Mouse (Mus musculus) limb, embryonic 14.5 days (tissue): Measurements from ENCODE around the gene Napa. TPM values are rescaled to one million over a fixed set of nuclear protein-coding genes. Genes with fewer than 3 reads are reported as not detected.

Experiments used
- ATAC-seq: fragments of 200-750 bp; cut with Nextera tagmentation; 2 replicates; pipeline ENCODE4 v1.8.0; 2017; ENCODE audit warnings: low read depth, moderate number of reproducible peaks, moderate TSS enrichment; ENCODE audit not compliant: low FRiP score
- DNase-seq: peaks from one replicate; pipeline ENCODE4 v3.0.0-alpha.2; 2015; ENCODE audit warnings: low spot score
- H3K27ac ChIP-seq: fragments of 300-500 bp; sonication (generic); replicated peaks from 2 replicates; pipeline ENCODE4 v1.5.1; 2014; ENCODE audit warnings: low read depth, mild to moderate bottlenecking, low read length, moderate library complexity, mixed read lengths
- H3K27me3 ChIP-seq: fragments of 300-500 bp; sonication (generic); 2 replicates; pipeline ENCODE4 v1.6.1; 2014; ENCODE audit warnings: low read length, mixed read lengths; ENCODE audit not compliant: control insufficient read depth, insufficient read depth
- H3K36me3 ChIP-seq: fragments of 300-500 bp; sonication (generic); 2 replicates; pipeline ENCODE4 v1.6.1; 2014; ENCODE audit warnings: mild to moderate bottlenecking, low read length, moderate library complexity, mixed read lengths; ENCODE audit not compliant: control insufficient read depth, insufficient read depth
- H3K4me1 ChIP-seq: fragments of 300-500 bp; sonication (generic); 2 replicates; pipeline ENCODE4 v1.6.1; 2014; ENCODE audit warnings: antibody characterized with exemption, low read length, mixed read lengths; ENCODE audit not compliant: control insufficient read depth, insufficient read depth
- H3K4me2 ChIP-seq: fragments of 300-500 bp; sonication (generic); replicated peaks from 2 replicates; pipeline ENCODE4 v1.6.1; 2014; ENCODE audit warnings: low read depth, mild to moderate bottlenecking, low read length, moderate library complexity; ENCODE audit not compliant: severe bottlenecking
- H3K4me3 ChIP-seq: fragments of 300-500 bp; sonication (generic); replicated peaks from 2 replicates; pipeline ENCODE4 v1.5.1; 2014; ENCODE audit warnings: low read length
- H3K9ac ChIP-seq: fragments of 300-500 bp; sonication (generic); 2 replicates; pipeline ENCODE4 v1.6.1; 2014; ENCODE audit warnings: mild to moderate bottlenecking, low read depth, low read length, moderate library complexity; ENCODE audit not compliant: severe bottlenecking
- H3K9me3 ChIP-seq: fragments of 300-500 bp; sonication (generic); 2 replicates; pipeline ENCODE4 v1.6.1; 2016; ENCODE audit warnings: low read length; ENCODE audit not compliant: control insufficient read depth
- POLR2A ChIP-seq: fragments of 200-500 bp; IDR thresholded peaks from 2 replicates; pipeline ENCODE4 v1.8.0; 2012; ENCODE audit warnings: inconsistent platforms, mild to moderate bottlenecking, moderate library complexity, borderline replicate concordance; ENCODE audit not compliant: insufficient read depth, insufficient read length; ENCODE audit errors: extremely low read depth
- WGBS: fragments of 180-500 bp; shearing (Covaris S2); extraction: QIAGEN DNeasy Blood & Tissue Kit; methylation state at CpG from one replicate; pipeline ENCODE4 v1.1.7; 2014; 5-methylcytosine and 5-hydroxymethylcytosine counted together
- polyA plus RNA-seq, 2 experiments: library from polyadenylated mRNA; depleted of rRNA in 1 of 2; stranded (reverse) in 1 of 2; unstranded in 1 of 2; fragments of >200 nt; fragmentation: Nextera tagmentation in 1 of 2; extraction: Ambion mirVana in 1 of 2; gene quantifications; 2 replicates each; pipeline versions ENCODE4 v1.2.1 to v1.2.3; 2012 to 2014

The Napa gene
- polyA plus RNA-seq, 2 experiments, result 206 to 212 TPM

DNA sequence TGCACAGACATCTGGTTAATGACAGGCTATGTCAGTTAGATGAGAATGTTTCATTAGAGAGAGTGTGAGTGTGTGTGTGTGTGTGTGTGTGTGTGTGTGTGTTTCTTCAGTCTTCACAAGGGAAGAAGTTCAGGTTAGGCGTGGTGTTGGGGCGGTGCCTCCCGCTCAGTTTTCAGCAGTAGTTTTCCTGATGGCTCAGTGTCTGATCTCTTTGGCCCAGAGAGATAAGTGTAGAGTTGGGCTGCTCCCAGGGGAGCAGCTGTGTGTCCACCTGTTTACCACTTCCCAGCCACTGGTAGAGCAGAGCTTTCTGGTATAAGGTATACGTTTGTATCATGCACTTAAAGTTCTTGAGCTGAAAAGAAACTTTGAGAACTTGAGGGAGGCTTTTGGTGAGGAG is 1.6 kb downstream of the Napa start:
- Histone ChIP-seq H3K36me3 (peaks cover 22% of the 10 kb centered on the region), H3K4me1 (peaks cover 14% of the 10 kb centered on the region), H3K27me3 (no peaks in the 10 kb centered on the region), H3K9me3 (no peaks in the 10 kb centered on the region), H3K9ac (peak overlapping the region; percentile 96), H3K27ac (no peak overlapping the region), H3K4me2 (peak overlapping the region; percentile 71), H3K4me3 (peak overlapping the region; percentile 99)
- ATAC-seq, result no peak
- DNase-seq, result no peak
- no peak for TF ChIP-seq POLR2A
- WGBS, result 79% methylated on average over 4 of the region's 4 CpGs

DNA sequence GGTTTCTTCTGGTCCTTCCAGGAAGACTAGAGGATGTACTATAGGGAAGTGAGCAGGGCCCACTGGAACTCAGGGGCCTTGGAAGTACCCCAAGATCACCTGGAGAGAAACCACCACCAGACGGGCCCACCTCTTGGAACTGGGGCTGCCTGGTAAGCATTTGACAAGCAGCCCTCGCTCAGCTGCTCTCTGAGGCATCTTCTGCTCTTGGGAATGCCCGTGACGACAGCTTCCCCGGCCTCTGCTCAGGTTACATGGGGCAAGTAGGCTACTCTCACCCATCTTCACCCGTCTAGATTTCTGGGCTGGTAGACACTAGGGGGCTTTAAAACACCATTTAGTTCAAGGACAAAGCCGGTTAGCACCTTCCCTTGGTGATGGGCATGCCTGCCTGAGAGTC is 2.8 kb downstream of the Napa start:
- no peak for TF ChIP-seq POLR2A
- no peaks in the 10 kb centered on the region for H3K9me3 ChIP-seq
- H3K9ac ChIP-seq, result no peak overlapping the region
- ATAC-seq (no peak), DNase-seq (no peak)
- peaks cover 25% of the 10 kb centered on the region for H3K36me3 ChIP-seq
- H3K27ac ChIP-seq, result no peak overlapping the region
- 81% methylated on average over 7 of the region's 7 CpGs for WGBS
- no peak overlapping the region for H3K4me3 ChIP-seq
- H3K27me3 ChIP-seq, result no peaks in the 10 kb centered on the region
- H3K4me1 ChIP-seq, result peaks cover 14% of the 10 kb centered on the region
- H3K4me2 ChIP-seq, result no peak overlapping the region

DNA sequence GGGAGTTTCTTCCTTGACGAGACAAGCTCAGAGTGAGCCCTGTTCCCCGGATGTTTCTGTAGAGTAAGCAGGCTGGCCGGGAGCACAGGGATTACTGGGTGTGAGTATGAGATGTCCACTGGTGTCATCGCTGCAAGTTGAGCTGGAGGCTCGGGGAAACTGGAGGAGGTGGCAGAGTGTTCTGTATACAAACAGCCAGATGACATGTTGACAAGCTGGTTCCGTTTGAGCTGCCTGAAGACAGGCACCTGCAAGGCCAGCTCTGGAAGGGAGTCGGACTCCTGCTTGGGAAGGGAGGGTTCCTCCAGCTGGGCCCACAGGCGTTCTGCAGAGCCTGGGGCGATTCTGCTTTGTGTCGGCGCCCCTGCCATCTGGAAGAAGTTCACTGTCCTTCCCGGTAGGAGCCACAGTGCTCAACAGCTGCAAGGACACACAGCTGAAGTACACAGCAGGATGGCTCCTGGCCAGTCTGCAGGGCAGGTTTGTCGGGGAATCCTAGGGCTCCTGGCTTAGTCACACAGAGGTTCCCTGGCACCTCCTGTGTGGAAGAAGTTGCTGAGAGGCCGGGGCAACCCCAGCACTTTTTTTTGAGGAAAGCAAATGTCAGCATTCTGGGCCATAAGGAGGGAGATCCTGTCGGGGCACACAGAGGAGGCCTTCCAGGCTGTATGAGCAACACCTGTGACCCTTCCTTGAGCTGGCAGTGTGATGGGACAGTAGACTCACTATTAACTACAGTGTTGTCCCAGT is 3.6 kb downstream of the Napa start:
- Histone ChIP-seq H3K4me1 (peaks cover 14% of the 10 kb centered on the region), H3K4me2 (no peak overlapping the region), H3K4me3 (no peak overlapping the region), H3K9me3 (no peaks in the 10 kb centered on the region), H3K36me3 (peaks cover 26% of the 10 kb centered on the region), H3K27ac (no peak overlapping the region), H3K27me3 (no peaks in the 10 kb centered on the region), H3K9ac (no peak overlapping the region)
- DNase-seq, result no peak
- WGBS, result 77% methylated on average over 15 of the region's 15 CpGs
- ATAC-seq, result no peak
- TF ChIP-seq POLR2A, result no peak

DNA sequence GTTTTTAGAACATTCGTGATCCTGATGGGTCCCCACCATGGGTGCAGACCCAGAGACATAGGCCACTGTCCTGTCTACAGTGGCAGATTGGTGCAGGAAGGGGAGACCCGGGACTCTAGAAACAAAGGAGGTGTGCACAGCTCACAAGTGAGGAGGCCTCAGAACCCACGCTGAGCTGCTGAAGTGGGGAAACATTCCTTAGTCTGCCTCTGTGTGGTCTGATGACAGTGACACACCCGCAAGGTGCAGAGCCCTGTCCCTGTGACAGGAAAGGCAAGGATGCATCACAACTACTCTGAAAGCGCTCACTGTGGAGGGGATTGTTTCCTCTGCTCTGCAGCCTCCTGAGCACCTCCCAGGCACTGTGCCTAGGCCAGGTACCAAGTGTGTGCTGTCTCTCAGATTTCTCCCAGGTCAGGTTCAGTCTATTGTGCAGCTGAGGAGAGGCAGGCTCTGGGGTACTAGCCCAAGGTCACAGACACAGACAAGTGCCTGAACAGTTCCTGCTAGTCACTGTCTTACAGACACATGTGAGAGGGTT is 4.5 kb downstream of the Napa start:
- no peak overlapping the region for H3K9ac ChIP-seq
- H3K36me3 ChIP-seq, result peaks cover 35% of the 10 kb centered on the region
- ATAC-seq, result no peak
- H3K27me3 ChIP-seq, result no peaks in the 10 kb centered on the region
- no peak overlapping the region for H3K4me3 ChIP-seq
- WGBS, result 89% methylated on average over 5 of the region's 5 CpGs
- H3K27ac ChIP-seq, result no peak overlapping the region
- peaks cover 12% of the 10 kb centered on the region for H3K4me1 ChIP-seq
- no peak for DNase-seq
- no peak for TF ChIP-seq POLR2A
- no peak overlapping the region for H3K4me2 ChIP-seq
- no peaks in the 10 kb centered on the region for H3K9me3 ChIP-seq

DNA sequence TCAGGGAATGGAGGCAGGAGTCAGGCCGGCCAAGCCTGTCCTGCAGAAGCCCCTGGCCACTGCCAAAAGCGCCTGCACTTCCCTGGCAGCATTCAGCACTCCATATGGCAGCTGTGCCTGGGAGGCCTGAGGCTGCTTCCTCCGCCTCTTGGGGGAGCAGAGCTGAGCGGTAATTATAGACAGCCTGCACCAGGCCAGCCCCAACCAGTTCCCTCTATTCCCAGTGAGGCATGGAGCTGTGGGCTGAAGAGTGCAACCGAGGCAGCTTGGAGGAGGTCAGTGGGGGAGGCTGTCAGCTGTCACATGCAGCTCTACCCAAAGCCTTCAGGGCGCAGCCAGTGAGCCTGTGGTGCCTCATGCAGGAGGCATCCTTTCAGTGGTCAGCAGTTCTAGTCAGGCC is 5.5 kb downstream of the Napa start:
- H3K4me3 ChIP-seq, result no peak overlapping the region
- ATAC-seq, result no peak
- H3K27me3 ChIP-seq, result no peaks in the 10 kb centered on the region
- H3K9ac ChIP-seq, result no peak overlapping the region
- WGBS, result 63% methylated on average over 6 of the region's 6 CpGs
- H3K4me1 ChIP-seq, result peaks cover 12% of the 10 kb centered on the region
- no peak overlapping the region for H3K4me2 ChIP-seq
- no peak for TF ChIP-seq POLR2A
- no peak for DNase-seq
- peaks cover 45% of the 10 kb centered on the region for H3K36me3 ChIP-seq
- H3K9me3 ChIP-seq, result no peaks in the 10 kb centered on the region
- no peak overlapping the region for H3K27ac ChIP-seq
